Mouse (Mus musculus) C2C12 (cell line): ENCODE results near the gene Btnl2.

Source experiments
- CEBPB ChIP-seq: IDR thresholded peaks from one replicate; pipeline ENCODE4 v1.6.1; 2011; ENCODE audit warnings: low read depth, mild to moderate bottlenecking, control low read depth, moderate library complexity
- CTCF ChIP-seq: IDR thresholded peaks from one replicate; pipeline ENCODE4 v1.5.1; 2011; ENCODE audit not compliant: control insufficient read depth, insufficient read depth, insufficient read length
- FOSL1 ChIP-seq: IDR thresholded peaks from one replicate; pipeline ENCODE4 v1.8.0; 2011; ENCODE audit warnings: mild to moderate bottlenecking, low read length; ENCODE audit not compliant: poor library complexity, insufficient read depth, severe bottlenecking
- MAX ChIP-seq: IDR thresholded peaks from one replicate; pipeline ENCODE4 v1.6.1; 2011; ENCODE audit warnings: mild to moderate bottlenecking, control low read depth
- MYOG ChIP-seq: IDR thresholded peaks from one replicate; pipeline ENCODE4 v1.6.1; 2011; ENCODE audit not compliant: control insufficient read depth, insufficient read length; ENCODE audit errors: extremely low read depth
- USF1 ChIP-seq: IDR thresholded peaks from one replicate; pipeline ENCODE4 v1.6.1; 2011; ENCODE audit warnings: low read depth, mild to moderate bottlenecking, control low read depth, moderate library complexity

DNA sequence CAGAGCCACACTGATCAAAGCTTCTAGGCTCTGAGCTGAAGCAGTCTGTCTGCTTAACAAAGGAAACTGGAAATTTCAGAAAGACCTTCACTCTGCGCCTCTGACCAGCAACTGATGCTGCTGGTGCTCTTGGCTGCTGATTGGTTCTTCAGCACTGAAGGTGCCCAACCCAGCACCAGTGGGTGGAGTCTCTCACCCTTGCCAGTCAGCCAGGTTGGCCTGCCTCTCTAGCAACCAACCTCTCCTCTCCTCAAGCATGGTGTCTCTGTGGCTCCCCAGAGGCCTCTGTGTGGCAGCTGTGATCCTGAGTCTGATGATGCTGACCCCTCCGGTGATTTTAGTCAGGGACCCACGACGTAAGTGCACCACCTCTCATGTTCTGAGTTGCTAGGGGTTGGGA, 29.2 kb upstream of the Btnl2 start, which contains the start of gene H2-Eb2:
- TF ChIP-seq MAX = no peak
- TF ChIP-seq CTCF = no peak
- no peak for TF ChIP-seq MYOG
- TF ChIP-seq FOSL1 = no peak
- TF ChIP-seq USF1 = no peak
- no peak for TF ChIP-seq CEBPB
